Mouse (Mus musculus) CH12F3 (cell line): ENCODE results near the gene Mrps9.

Source experiments
- in situ Hi-C: fragments of 300-500 bp; cut with MboI; formaldehyde crosslinking; loops from 2 replicates; pipeline ENCODE4 v1.14.3; 2020; ENCODE audit warnings: low sequenced_read_pairs

Mrps9 gene

DNA sequence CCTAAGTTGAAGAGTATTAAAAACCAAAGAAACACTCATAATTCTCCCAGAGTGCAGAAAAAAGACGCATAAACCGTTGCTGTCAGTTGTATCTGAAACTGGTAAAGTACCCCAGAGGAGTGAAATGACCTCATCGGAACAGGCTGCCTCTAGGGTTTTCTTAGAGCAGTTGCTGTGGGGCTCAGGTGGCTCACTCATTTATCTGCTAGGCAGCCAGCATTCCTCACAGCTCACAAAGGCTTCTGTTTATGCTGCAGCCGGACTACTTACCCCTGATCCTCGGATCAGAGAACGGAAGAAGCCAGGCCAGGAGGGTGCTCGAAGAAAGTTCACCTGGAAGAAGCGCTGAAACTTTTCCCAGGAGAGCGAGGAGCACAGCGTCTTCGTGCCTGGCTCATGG is 54.1 kb downstream of the Mrps9 start:
- in situ Hi-C loops: loop anchor here (25.0 kb wide), 2 partner anchors 157 to 357 kb away; no protein-coding TSS in a partner anchor

DNA sequence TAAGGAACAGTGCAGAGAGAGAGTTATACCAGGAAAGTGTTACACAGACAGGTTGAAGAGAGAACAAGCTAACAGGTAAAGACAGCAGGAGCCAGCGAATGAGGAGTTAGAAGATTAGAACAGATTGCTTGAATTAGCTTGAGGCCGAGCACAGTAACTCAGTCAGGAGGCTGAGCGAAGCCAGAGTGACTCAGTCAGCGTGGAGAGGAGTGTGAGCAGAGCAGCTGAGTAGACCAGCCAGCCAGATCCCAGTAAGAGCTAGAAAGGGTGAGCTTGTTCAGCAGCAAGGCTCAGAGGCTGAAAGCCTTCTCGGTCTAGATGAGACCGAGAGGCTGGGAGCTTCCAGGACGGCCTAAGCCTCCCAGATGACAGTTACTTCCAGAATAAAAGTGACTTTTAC is 55.7 kb downstream of the Mrps9 start:
- in situ Hi-C loops: loop anchor here (25.0 kb wide), 2 partner anchors 156 to 356 kb away; no protein-coding TSS in a partner anchor

DNA sequence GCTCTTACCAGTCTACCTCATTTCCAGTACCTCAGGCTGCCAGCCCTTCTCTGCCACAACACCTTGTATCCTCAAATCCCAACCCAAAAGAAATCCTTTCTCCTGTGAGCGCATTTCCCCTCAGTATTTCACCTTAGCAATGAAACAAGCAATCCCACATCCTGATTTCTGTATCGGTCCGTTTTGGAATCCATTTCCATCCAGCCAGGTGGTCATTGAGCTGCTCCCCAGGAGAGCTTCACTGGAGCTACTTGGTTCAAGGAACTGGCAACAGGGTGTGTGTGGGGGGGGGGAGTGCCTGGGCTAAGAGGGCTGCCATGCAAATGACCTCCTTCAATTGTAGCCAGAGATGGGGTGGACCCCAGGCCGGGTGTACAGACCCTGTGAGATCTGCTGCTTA is 56.1 kb downstream of the Mrps9 start:
- in situ Hi-C loops: loop anchor here (25.0 kb wide), 2 partner anchors 155 to 355 kb away; no protein-coding TSS in a partner anchor

DNA sequence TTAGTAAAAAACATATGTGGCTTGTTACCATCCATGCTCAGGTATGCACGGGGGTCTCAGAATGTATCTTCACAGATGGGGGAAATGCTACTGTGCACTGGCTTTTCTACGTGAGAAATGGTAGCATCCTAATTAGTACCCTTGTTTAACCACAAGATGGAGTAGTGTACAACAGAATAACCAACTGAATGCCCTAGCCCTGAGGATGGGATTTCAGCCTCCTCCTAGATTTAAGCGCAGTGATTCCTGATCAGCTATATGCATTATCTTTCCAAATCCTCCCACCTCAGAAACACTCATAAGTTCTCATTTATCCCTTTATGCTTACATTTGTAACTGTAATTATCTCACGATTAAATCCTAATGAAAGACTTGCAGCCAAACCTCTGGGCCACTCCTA is 64.0 kb downstream of the Mrps9 start:
- in situ Hi-C loops: loop anchor here (25.0 kb wide), 2 partner anchors 147 to 347 kb away; no protein-coding TSS in a partner anchor

DNA sequence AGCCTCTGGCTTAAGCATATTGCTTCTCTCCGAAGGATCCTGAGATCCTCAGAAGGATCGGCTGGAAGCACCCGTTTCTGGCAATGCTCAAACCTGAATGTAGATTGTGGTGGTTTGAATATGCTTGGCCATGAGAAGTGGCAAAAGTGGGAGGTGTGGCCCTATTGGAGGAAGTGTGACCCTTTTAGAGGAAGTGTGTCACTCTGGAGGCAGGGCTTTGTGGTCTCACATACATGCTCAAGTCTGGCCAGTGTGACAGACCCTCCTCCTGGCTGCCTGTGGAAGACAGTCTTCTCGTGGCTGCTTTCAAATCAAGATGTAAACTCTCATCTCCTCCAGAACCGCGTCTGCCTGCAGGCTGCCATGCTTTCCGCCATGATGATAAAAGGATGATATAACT is 65.7 kb downstream of the Mrps9 start:
- in situ Hi-C loops: loop anchor here (25.0 kb wide), 2 partner anchors 146 to 346 kb away; no protein-coding TSS in a partner anchor

DNA sequence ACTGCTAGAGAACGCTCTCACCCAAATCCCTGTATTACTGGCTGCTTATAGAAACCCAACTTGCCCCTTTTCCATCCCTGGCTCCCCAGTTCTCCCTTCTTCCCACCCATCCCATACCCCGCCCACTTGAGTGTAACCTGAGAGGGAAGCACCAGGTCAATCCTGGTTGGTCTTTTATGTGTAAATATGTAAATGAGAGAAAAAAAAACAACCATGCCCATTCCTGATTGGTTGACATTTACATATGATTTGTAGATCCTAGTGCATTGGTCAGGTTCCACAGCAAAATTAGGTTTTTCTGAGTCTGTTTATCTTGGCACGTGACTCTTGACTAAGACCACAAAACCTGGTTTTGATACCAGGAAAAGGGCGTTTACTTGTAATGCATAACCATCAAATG is 66.9 kb downstream of the Mrps9 start:
- in situ Hi-C loops: loop anchor here (25.0 kb wide), 2 partner anchors 144 to 344 kb away; no protein-coding TSS in a partner anchor

DNA sequence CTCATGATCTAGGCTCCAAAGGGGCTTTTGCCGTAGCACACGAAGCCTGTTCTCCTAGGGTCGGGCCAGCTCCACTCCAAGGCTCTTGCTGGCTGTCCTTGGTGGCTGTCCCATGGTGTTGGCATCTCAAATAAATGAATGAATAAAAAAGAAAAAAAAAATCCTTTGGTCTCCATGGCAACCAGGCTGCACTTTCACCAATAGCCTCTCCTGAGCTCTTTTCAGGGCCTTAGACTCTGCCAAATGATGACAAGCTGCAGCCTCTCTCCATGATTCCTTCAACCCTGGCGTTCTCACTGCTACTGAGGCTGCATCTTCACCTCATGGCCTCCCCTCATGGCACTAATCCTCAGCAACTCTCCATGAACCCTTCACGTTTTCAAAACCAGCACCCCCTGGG is 72.9 kb downstream of the Mrps9 start:
- in situ Hi-C loops: loop anchor here (25.0 kb wide), 2 partner anchors 138 to 338 kb away; no protein-coding TSS in a partner anchor

DNA sequence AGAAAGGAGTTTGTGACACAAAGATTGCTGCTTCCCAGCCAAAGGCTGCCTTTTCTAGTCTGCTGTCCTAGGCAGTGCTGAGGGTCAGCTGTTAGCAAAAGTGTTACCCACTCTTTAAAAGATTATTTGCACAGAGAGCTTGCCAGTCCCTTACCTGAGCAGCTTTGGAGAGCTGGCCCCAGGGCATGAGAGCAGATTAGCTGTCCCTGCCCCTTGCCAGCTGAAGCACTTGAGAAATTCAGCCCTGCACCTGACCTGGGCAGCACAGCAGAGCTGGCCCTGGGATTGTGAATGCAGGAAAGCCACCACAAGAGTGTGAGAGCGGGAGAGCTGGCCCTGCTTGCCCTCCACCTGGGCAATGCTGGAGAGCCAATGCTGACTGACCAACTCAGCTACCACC is 82.6 kb downstream of the Mrps9 start:
- in situ Hi-C loops: no loop called here

DNA sequence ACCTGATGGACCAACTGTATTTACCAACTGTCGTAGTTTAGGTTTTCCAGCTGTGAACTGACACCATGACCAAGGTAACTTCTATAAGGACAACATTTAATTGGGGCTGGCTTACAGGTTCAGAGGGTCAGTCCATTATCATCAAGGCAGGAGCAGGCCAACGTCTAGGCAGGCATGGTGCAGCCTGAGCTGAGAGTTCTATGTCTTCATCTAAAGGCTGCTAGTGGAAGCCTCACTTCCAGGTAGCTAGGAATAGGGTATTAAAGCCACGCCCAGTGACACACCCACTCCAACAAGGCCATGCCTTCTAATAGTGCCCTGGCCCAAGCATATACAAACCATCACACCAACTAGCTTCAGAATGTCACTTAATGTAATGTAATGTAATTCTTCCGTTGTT is 97.5 kb downstream of the Mrps9 start:
- in situ Hi-C loops: no loop called here

DNA sequence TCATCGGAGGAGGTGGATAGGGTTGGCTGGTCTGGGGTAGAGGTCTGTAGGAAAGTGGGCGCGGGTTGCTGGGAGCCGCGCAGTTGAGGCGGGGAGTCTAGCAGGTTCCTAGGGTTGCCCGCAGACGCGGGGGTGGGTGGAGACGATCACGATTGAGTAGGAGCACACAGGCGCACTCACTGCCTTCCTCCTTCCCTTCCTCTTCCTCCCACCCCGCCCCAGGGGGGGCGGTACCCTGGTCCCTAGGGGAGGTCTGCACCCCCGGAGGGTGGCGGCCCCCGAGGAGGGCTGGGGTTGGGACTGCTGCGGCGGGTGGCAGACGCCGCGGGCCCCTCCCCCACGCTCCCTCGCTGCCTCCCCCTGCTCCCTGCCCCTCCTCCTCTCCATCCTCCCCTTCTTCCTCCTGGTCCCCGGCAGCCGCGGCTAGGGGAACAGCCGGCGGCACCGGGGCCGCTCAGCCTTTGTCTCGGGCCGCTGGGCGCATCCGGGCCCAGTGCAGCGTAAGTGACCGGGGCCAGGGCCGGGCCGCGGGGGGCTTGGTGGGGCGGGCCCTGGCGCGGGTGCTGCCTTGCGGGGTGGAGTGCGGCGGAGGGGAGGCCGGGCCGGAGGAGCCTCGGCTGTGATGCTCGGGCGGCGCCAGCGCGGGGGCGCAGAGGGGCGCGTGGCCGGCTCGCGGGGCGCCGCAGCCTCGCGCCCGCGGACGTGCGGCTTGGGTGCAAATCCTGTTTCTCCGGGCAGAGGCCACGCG is 101.9 kb downstream of the Mrps9 start, which contains the start of gene Gpr45:
TSS of gene Gpr45 (plus strand) at position 139 of the 748 bp plus-strand sequence.
- in situ Hi-C loops: no loop called here

DNA sequence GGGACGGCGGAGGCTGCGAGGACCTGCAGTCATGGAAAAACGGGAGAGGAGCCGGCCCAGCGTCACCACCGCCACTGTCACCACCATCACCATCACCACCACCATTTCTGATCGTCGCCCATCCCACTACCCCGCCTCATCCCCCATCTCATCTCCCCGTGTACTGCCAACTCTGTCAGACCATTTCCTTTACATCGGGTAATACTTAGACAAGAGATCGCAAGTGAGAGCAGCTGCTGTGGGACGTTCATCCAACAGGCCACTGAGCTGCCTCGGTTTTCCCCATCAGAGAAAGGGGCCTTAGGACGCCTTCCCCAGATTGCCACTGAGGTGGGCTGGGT is 102.4 kb downstream of the Mrps9 start:
- in situ Hi-C loops: no loop called here
